In the genomic region with DNA sequence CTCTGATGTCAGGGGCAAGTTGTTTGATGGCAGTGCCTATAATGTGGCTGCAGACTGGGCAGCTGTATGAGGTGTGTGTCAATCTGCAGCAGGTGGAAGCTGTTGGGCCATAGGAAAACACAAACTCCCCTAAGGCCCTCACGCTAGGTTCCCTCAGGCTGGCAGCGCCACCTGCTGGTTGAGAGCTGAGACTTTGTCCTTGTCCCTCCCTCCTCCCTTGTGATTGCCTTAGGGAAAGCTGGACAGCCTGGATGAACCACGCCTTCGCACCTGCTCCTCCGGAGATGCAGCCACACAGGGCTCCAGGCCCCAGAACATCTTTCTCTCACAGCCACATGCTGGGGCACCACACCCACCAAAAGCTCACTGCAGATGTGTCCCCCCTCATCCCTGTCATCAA, we compare ENCODE assay signal across 8 mouse cellular contexts. TPM values are rescaled to one million over a fixed set of nuclear protein-coding genes. Genes with fewer than 3 reads are reported as not detected.
DNase-seq lines count a peak whose midpoint lies in the region; ATAC-seq and TF ChIP-seq lines count a peak whose summit lies in the region.

No protein-coding gene starts in this region.

- peaks cover 20% of the 10 kb centered on the region for H3K4me1 ChIP-seq in forebrain, embryonic 14.5 days (ENCODE audit: control insufficient read depth, insufficient read depth, low read length)
- H3K4me1 ChIP-seq in kidney, adult 2 months (ENCODE audit: control insufficient read depth, insufficient read depth, low read length) = no peaks in the 10 kb centered on the region

- no peaks in the 10 kb centered on the region for H3K9me3 ChIP-seq in forebrain, embryonic 14.5 days (replicated peaks; ENCODE audit: control insufficient read depth, low read length)

- H3K27ac ChIP-seq in forebrain, embryonic 14.5 days (ENCODE audit: low read depth, low read length) = no peak overlapping the region
- no peak overlapping the region for H3K27ac ChIP-seq in kidney, adult 2 months (ENCODE audit: insufficient read depth, low read depth, low read length)

- no peak overlapping the region for H3K4me2 ChIP-seq in forebrain, embryonic 14.5 days (ENCODE audit: low read length)

- WGBS in forebrain, embryonic 14.5 days = 1% methylated on average over 5 of the region's 5 CpGs
- WGBS in kidney, adult 2 months = 6% methylated on average over 5 of the region's 5 CpGs

- no peaks in the 10 kb centered on the region; the same call in 1 of the 2 replicates for H3K27me3 ChIP-seq in forebrain, embryonic 14.5 days (replicated peaks; ENCODE audit: control insufficient read depth, insufficient read depth, low read length)
- peaks cover 2% of the 10 kb centered on the region; the same call in 1 of the 2 replicates for H3K27me3 ChIP-seq in kidney, adult 2 months (replicated peaks; ENCODE audit: control insufficient read depth, insufficient read depth, low read length)

- peak; percentile 71 for DNase-seq in right cerebral cortex, adult 18-20 months
- no peak for DNase-seq in right cerebral cortex, postnatal 36 days (ENCODE audit: low spot score in 2 of 2)
- DNase-seq in forebrain, embryonic 14.5 days (ENCODE audit: low spot score) = peak; percentile 91
- DNase-seq in kidney, adult 2 months = peak; percentile 54
- DNase-seq in lung, adult 18-20 months = peak; percentile 45 to 49
- DNase-seq in retina, postnatal 7 days (ENCODE audit: low read depth, low spot score) = peak; percentile 79
- peak; percentile 70 for DNase-seq in urinary bladder, postnatal 25 days (ENCODE audit: low spot score)

- no peak for TF ChIP-seq POLR2A in kidney, adult 2 months (IDR thresholded peaks at IDR 0.05; ENCODE audit: low read depth, low read length)

- no peak overlapping the region; the same call in 1 of the 2 replicates for H3K9ac ChIP-seq in forebrain, embryonic 14.5 days (ENCODE audit: low read length)

- peak; percentile 93 for TF ChIP-seq CTCF in kidney, adult 2 months (conservative IDR thresholded peaks at IDR 0.05; ENCODE audit: insufficient read depth, insufficient read length, low read depth, low read length)

- no peak overlapping the region for H3K4me3 ChIP-seq in forebrain, embryonic 14.5 days (ENCODE audit: low read depth, low read length)
- no peak overlapping the region for H3K4me3 ChIP-seq in kidney, adult 2 months (ENCODE audit: insufficient read depth, low read depth, low read length)

- peak; percentile 23; the same call in 1 of the 2 replicates for ATAC-seq in cerebellum, adult (ENCODE audit: insufficient number of reproducible peaks, low FRiP score, low TSS enrichment)
- ATAC-seq in forebrain, embryonic 14.5 days = peak; percentile 30; the same call in 1 of the 2 replicates

- no peaks in the 10 kb centered on the region for H3K36me3 ChIP-seq in forebrain, embryonic 14.5 days (ENCODE audit: control insufficient read depth, insufficient read depth, low read length)
- H3K36me3 ChIP-seq in kidney, adult 2 months (ENCODE audit: control insufficient read depth, insufficient read depth, low read length) = no peaks in the 10 kb centered on the region

RNA-seq across cellular contexts. Expression of gene Sept3, which starts 3.5 kb away (rescaled TPM):
- 225 and 276 TPM in 2 replicates for polyA plus RNA-seq in forebrain, embryonic 14.5 days (2014; fragmentation: Nextera tagmentation; extraction: Ambion mirVana)
- 0.47 and 0.90 TPM in 2 replicates for polyA plus RNA-seq in kidney, adult 2 months (2012; rRNA removed)

RNA-seq across cellular contexts. Expression of gene 1500009C09Rik, which starts 19.0 kb away (rescaled TPM):
- 13.2 and 19.3 TPM in 2 replicates for polyA plus RNA-seq in forebrain, embryonic 14.5 days (2014; fragmentation: Nextera tagmentation; extraction: Ambion mirVana)
- polyA plus RNA-seq in kidney, adult 2 months (2012; rRNA removed) = 0.20 TPM in 1 of 2 replicates, not detected in the other

RNA-seq across cellular contexts. Expression of gene Cenpm, which starts 26.7 kb away (rescaled TPM):
- polyA plus RNA-seq in forebrain, embryonic 14.5 days (2014; fragmentation: Nextera tagmentation; extraction: Ambion mirVana) = 42.4 and 63.9 TPM in 2 replicates
- polyA plus RNA-seq in kidney, adult 2 months (2012; rRNA removed) = 2.2 and 2.3 TPM in 2 replicates

RNA-seq across cellular contexts. Expression of gene Wbp2nl, which starts 27.6 kb away (rescaled TPM):
- not detected in 2 replicates for polyA plus RNA-seq in forebrain, embryonic 14.5 days (2014; fragmentation: Nextera tagmentation; extraction: Ambion mirVana)
- polyA plus RNA-seq in kidney, adult 2 months (2012; rRNA removed) = 0.08 TPM in 1 of 2 replicates, not detected in the other

RNA-seq across cellular contexts. Expression of gene Tnfrsf13c, which starts 47.0 kb away (rescaled TPM):
- 0.14 and 0.19 TPM in 2 replicates for polyA plus RNA-seq in forebrain, embryonic 14.5 days (2014; fragmentation: Nextera tagmentation; extraction: Ambion mirVana)
- 0.24 and 3.5 TPM in 2 replicates for polyA plus RNA-seq in kidney, adult 2 months (2012; rRNA removed)

Comparison
In these comparisons a context has a peak if more than half of its experiments do, and no peak if none do; other contexts are left out.
1. DNase-seq: peak in right cerebral cortex, adult 18-20 months (single experiment), forebrain, embryonic 14.5 days (single experiment), kidney, adult 2 months (single experiment), lung, adult 18-20 months (2 of 2), retina, postnatal 7 days (single experiment) and urinary bladder, postnatal 25 days (single experiment); none in right cerebral cortex, postnatal 36 days (0 of 2).
2. RNA of gene Sept3, which starts 3.5 kb away (polyA plus RNA-seq): 225 to 276 TPM in forebrain, embryonic 14.5 days; 0.47 to 0.90 TPM in kidney, adult 2 months; every median in the first group is over 100 times any median in the second.
3. RNA of gene 1500009C09Rik, which starts 19.0 kb away (polyA plus RNA-seq): 13.2 to 19.3 TPM in forebrain, embryonic 14.5 days; 0.20 TPM in kidney, adult 2 months; every median in the first group is over 10 times any median in the second.
4. RNA of gene Cenpm, which starts 26.7 kb away (polyA plus RNA-seq): 42.4 to 63.9 TPM in forebrain, embryonic 14.5 days; 2.2 to 2.3 TPM in kidney, adult 2 months; every median in the first group is over 10 times any median in the second.